In genomic region chr5:24110068-24110467, GRCm38 (mm10) we compare ENCODE assay signal across 9 mouse cellular contexts. TPM values are rescaled to one million over a fixed set of nuclear protein-coding genes. Genes with fewer than 3 reads are reported as not detected.
DNase-seq lines count a peak whose midpoint lies in the region; TF ChIP-seq lines count a peak whose summit lies in the region.
"Had no signal": no experiment of that assay in that cellular context is flagged by ENCODE, and none has a peak within 500 bp of the region (broad histone marks: within the 10 kb centered on the region; RNA-seq: fewer than 3 reads in every experiment).

No protein-coding gene starts in this region.

- H3K27me3 ChIP-seq in thymus, adult 2 months (ENCODE audit: control insufficient read depth, insufficient read depth, low read length) = no peaks in the 10 kb centered on the region
- no peaks in the 10 kb centered on the region for H3K27me3 ChIP-seq in midbrain, embryonic 10.5 days (ENCODE audit: low read depth, poor library complexity, severe bottlenecking)
- H3K27me3 ChIP-seq: liver, embryonic 13.5 days had no signal

- no peaks in the 10 kb centered on the region for H3K9me3 ChIP-seq in midbrain, embryonic 10.5 days (replicated peaks)
- H3K9me3 ChIP-seq: liver, embryonic 13.5 days had no signal

- no peak for TF ChIP-seq CTCF in gastrocnemius, adult 2 months (IDR thresholded peaks at IDR 0.05)
- TF ChIP-seq CTCF in thymus, adult 2 months (IDR thresholded peaks at IDR 0.05; ENCODE audit: borderline replicate concordance, control insufficient read depth, extremely low read depth, insufficient read depth, low read length, poor library complexity) = no peak

- peak; percentile 51 for DNase-seq in gastrocnemius, adult 2 months
- no peak for DNase-seq in gastrocnemius, adult 18-20 months (ENCODE audit: low spot score)
- peak; percentile 3 for DNase-seq in thymus, adult 2 months
- no peak for DNase-seq in thymus, postnatal 36 days
- peak; percentile 45 to 59 for DNase-seq in kidney, postnatal 25 days
- DNase-seq in yolk sac, embryonic 10.5 days (ENCODE audit: low spot score) = peak; percentile 61
- no peak for DNase-seq in right cerebral cortex, postnatal 36 days (ENCODE audit: low spot score in 2 of 2)
- DNase-seq in midbrain, embryonic 10.5 days (ENCODE audit: low spot score) = no peak
- DNase-seq: liver, embryonic 13.5 days had no signal

- H3K36me3 ChIP-seq in thymus, adult 2 months (ENCODE audit: control insufficient read depth, insufficient read depth, low read length) = no peaks in the 10 kb centered on the region
- H3K36me3 ChIP-seq in midbrain, embryonic 10.5 days = peaks cover 49% of the 10 kb centered on the region

- no peak overlapping the region for H3K27ac ChIP-seq in gastrocnemius, adult 2 months
- H3K27ac ChIP-seq in thymus, adult 2 months (ENCODE audit: control insufficient read depth, insufficient read depth, low read length) = no peak overlapping the region
- H3K27ac ChIP-seq in midbrain, embryonic 10.5 days (replicated peaks) = no peak overlapping the region
- H3K27ac ChIP-seq: liver, embryonic 13.5 days had no signal

- intact Hi-C loops in gastrocnemius, adult 2 months (cut with DNase I) = no loop called here

- WGBS in thymus, adult 2 months = 90% methylated on average over 5 of the region's 5 CpGs
- 97% methylated on average over 5 of the region's 5 CpGs for WGBS in midbrain, embryonic 10.5 days

- no peaks in the 10 kb centered on the region for H3K4me1 ChIP-seq in thymus, adult 2 months (replicated peaks; ENCODE audit: control insufficient read depth, insufficient read depth, low read length)
- peaks cover 11% of the 10 kb centered on the region for H3K4me1 ChIP-seq in midbrain, embryonic 10.5 days

- no peak for TF ChIP-seq POLR2A in thymus, adult 2 months (IDR thresholded peaks at IDR 0.05; ENCODE audit: control insufficient read depth, extremely low read depth, insufficient read depth, low read length, poor library complexity)

- no peak overlapping the region for H3K4me3 ChIP-seq in gastrocnemius, adult 2 months
- no peak overlapping the region for H3K4me3 ChIP-seq in thymus, adult 2 months (ENCODE audit: control insufficient read depth, insufficient read depth, low read length)
- no peak overlapping the region for H3K4me3 ChIP-seq in midbrain, embryonic 10.5 days
- H3K4me3 ChIP-seq: liver, embryonic 13.5 days had no signal

RNA-seq across cellular contexts. Expression of gene Klhl7, which starts 9.7 kb away (rescaled TPM):
- 10 to 100 TPM; 38.2 to 39.9 TPM for total RNA-seq in gastrocnemius, adult 2 months (2021)
- 10 to 100 TPM; 35.8 to 37.1 TPM for total RNA-seq in gastrocnemius, adult 18-20 months (2021)
- 2.0 and 2.7 TPM in 2 replicates for polyA plus RNA-seq in thymus, adult 2 months (2012; rRNA removed)
- 70.6 and 84.1 TPM in 2 replicates for polyA plus RNA-seq in midbrain, embryonic 10.5 days (2016; fragmentation: Nextera tagmentation; extraction: Ambion mirVana)

RNA-seq across cellular contexts. Expression of gene Nupl2, which starts 54.7 kb away (rescaled TPM):
- 1 to 10 TPM; 6.4 to 6.7 TPM for total RNA-seq in gastrocnemius, adult 2 months (2021)
- total RNA-seq in gastrocnemius, adult 18-20 months (2021) = 1 to 10 TPM; 5.3 to 6.4 TPM
- 6.0 and 7.1 TPM in 2 replicates for polyA plus RNA-seq in thymus, adult 2 months (2012; rRNA removed)
- polyA plus RNA-seq in midbrain, embryonic 10.5 days (2016; fragmentation: Nextera tagmentation; extraction: Ambion mirVana) = 19.8 and 21.9 TPM in 2 replicates

Comparison
In these comparisons a context has a peak if more than half of its experiments do, and no peak if none do; other contexts are left out.
1. DNase-seq: peak in gastrocnemius, adult 2 months (single experiment), thymus, adult 2 months (single experiment), kidney, postnatal 25 days (2 of 2) and yolk sac, embryonic 10.5 days (single experiment); none in gastrocnemius, adult 18-20 months (single experiment), thymus, postnatal 36 days (0 of 2), right cerebral cortex, postnatal 36 days (0 of 2) and midbrain, embryonic 10.5 days (single experiment).